Mouse (Mus musculus): ENCODE results near the gene Acp1. TPM values are rescaled to one million over a fixed set of nuclear protein-coding genes. Genes with fewer than 3 reads are reported as not detected.

The Acp1 gene
- total RNA-seq, 2 experiments from 2014 or later, result 85.7 to 124 TPM

GRCm38 (mm10) chr12:30883592-30883985, 27.8 kb downstream of the Acp1 start:
- ATAC-seq (replicated peaks; ENCODE audit: low FRiP score, low TSS enrichment, poor library complexity, severe bottlenecking), result no peak

- no peak for ATAC-seq (replicated peaks; ENCODE audit: low FRiP score, low TSS enrichment, poor library complexity, severe bottlenecking)
Observed at GRCm38 (mm10) chr12:30879447-30879846, 31.9 kb downstream of the Acp1 start.

GRCm38 (mm10) chr12:30865781-30866180, 45.6 kb downstream of the Acp1 start:
- ATAC-seq (replicated peaks; ENCODE audit: low FRiP score, low TSS enrichment, poor library complexity, severe bottlenecking), result no peak

GRCm38 (mm10) chr12:30864347-30864746, 47.0 kb downstream of the Acp1 start:
- no peak for ATAC-seq (replicated peaks; ENCODE audit: low FRiP score, low TSS enrichment, poor library complexity, severe bottlenecking)

GRCm38 (mm10) chr12:30856172-30856571, 55.2 kb downstream of the Acp1 start:
- ATAC-seq (replicated peaks; ENCODE audit: low FRiP score, low TSS enrichment, poor library complexity, severe bottlenecking), result no peak

- ATAC-seq (replicated peaks; ENCODE audit: low FRiP score, low TSS enrichment, poor library complexity, severe bottlenecking), result no peak
Observed at GRCm38 (mm10) chr12:30855442-30856159, 55.8 kb downstream of the Acp1 start.

- ATAC-seq (replicated peaks; ENCODE audit: low FRiP score, low TSS enrichment, poor library complexity, severe bottlenecking), result no peak
Observed at GRCm38 (mm10) chr12:30851871-30852270, 59.5 kb downstream of the Acp1 start.

GRCm38 (mm10) chr12:30850902-30851301, 60.5 kb downstream of the Acp1 start:
- no peak for ATAC-seq (replicated peaks; ENCODE audit: low FRiP score, low TSS enrichment, poor library complexity, severe bottlenecking)

GRCm38 (mm10) chr12:30848521-30848920, 62.9 kb downstream of the Acp1 start:
- ATAC-seq (replicated peaks; ENCODE audit: low FRiP score, low TSS enrichment, poor library complexity, severe bottlenecking), result no peak

Other genes with a start within 250 kb of the Acp1 start
- not detected in 2 replicates for gene Alkal2, start 27.3 kb downstream of the Acp1 start, total RNA-seq (2014; fragmentation: Nextera tagmentation)
- not detected in 2 replicates for gene Alkal2, start 27.3 kb downstream of the Acp1 start, total RNA-seq (2017)
- gene Sh3yl1, start 79 bp upstream of the Acp1 start, total RNA-seq (2014; fragmentation: Nextera tagmentation), result 1.2 and 6.5 TPM in 2 replicates
- gene Sh3yl1, start 79 bp upstream of the Acp1 start, total RNA-seq (2017), result 1.1 and 1.3 TPM in 2 replicates
- 0.35 and 1.1 TPM in 2 replicates for gene Fam110c, start 162.3 kb upstream of the Acp1 start, total RNA-seq (2014; fragmentation: Nextera tagmentation)
- gene Fam110c, start 162.3 kb upstream of the Acp1 start, total RNA-seq (2017), result 3.0 and 3.9 TPM in 2 replicates

Measured in megakaryocyte-erythroid progenitor cell, adult 5-6 weeks (primary cell).